Mouse (Mus musculus): ENCODE measurements around the gene Gm14401.
"Not testable (repeated sequence)": the region's sequence is repeated elsewhere in the genome, so short reads cannot be mapped to it uniquely, and the experiment has no call there.

DNA sequence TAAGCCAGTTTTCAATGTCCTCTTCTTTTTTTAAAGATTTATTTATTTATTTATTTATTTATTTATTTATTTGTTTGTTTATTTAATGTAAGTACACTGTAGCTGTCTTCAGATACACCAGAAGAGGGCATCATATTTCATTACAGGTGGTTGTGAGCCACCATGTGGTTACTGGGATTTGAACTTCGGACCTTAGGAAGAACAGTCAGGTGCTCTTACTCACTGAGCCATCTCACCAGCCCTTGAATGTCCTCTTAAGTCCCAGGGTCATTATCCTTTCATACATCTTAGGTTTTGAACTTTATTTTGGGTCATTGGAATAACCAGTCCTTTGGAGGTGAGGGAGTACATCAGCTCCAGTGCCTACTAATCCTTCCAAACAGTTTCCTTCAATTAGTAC lies 1.3 kb upstream of the Gm14401 start:
- not testable (repeated sequence) for TF ChIP-seq CEBPB (IDR thresholded peaks at IDR 0.05; ENCODE audit: insufficient read depth, poor library complexity, severe bottlenecking); USF1 (IDR thresholded peaks at IDR 0.05; ENCODE audit: low read depth); POLR2A (IDR thresholded peaks at IDR 0.05; ENCODE audit: insufficient read length, low read depth); MYOD1 (IDR thresholded peaks at IDR 0.05; ENCODE audit: control insufficient read depth in 1 of 3, insufficient read length in 2 of 3, low read depth in 2 of 3)

Measured in myocyte (in vitro differentiated cells).